Mouse (Mus musculus): ENCODE data around the gene Mfsd5. TPM values are rescaled to one million over a fixed set of nuclear protein-coding genes. Genes with fewer than 3 reads are reported as not detected.

Mfsd5 gene
- total RNA-seq, 1 experiment from 2014 or later = 36.3 TPM

GRCm38 (mm10) chr15:102248131-102248811 is 31.0 kb upstream of the Mfsd5 start:
- DNase-seq = no peak

- no peak for DNase-seq
Measured at GRCm38 (mm10) chr15:102248812-102249191, 30.5 kb upstream of the Mfsd5 start.

- DNase-seq = no peak
Measured at GRCm38 (mm10) chr15:102249251-102249691, 30.0 kb upstream of the Mfsd5 start.

GRCm38 (mm10) chr15:102249967-102250366 is 29.3 kb upstream of the Mfsd5 start:
- DNase-seq = no peak

GRCm38 (mm10) chr15:102250521-102250920 is 28.7 kb upstream of the Mfsd5 start:
- DNase-seq = no peak

GRCm38 (mm10) chr15:102255547-102256255 is 23.6 kb upstream of the Mfsd5 start:
- no peak for DNase-seq

- DNase-seq = no peak
Measured at GRCm38 (mm10) chr15:102256431-102257201, 22.6 kb upstream of the Mfsd5 start.

GRCm38 (mm10) chr15:102257202-102258075 is 21.8 kb upstream of the Mfsd5 start, which contains the start of gene Rarg:
TSS of gene Rarg (minus strand) at chr15:102257517.
- DNase-seq = peak; percentile 63

- no peak for DNase-seq
Measured at GRCm38 (mm10) chr15:102258076-102258470, 21.2 kb upstream of the Mfsd5 start.

- no peak for DNase-seq
Measured at GRCm38 (mm10) chr15:102258581-102259253, 20.5 kb upstream of the Mfsd5 start.

GRCm38 (mm10) chr15:102262582-102262981 is 16.7 kb upstream of the Mfsd5 start:
- DNase-seq = no peak

GRCm38 (mm10) chr15:102263037-102263436 is 16.2 kb upstream of the Mfsd5 start:
- DNase-seq = no peak

GRCm38 (mm10) chr15:102265548-102265947 is 13.7 kb upstream of the Mfsd5 start:
- no peak for DNase-seq

- DNase-seq = no peak
Measured at GRCm38 (mm10) chr15:102270274-102270960, 8.8 kb upstream of the Mfsd5 start, which contains the start of gene Gm9918. TSS of gene Gm9918 (plus strand) at chr15:102270563.

GRCm38 (mm10) chr15:102271441-102271840 is 7.8 kb upstream of the Mfsd5 start:
- no peak for DNase-seq

GRCm38 (mm10) chr15:102273982-102274716 is 5.1 kb upstream of the Mfsd5 start:
- DNase-seq = no peak

GRCm38 (mm10) chr15:102278726-102279091 is 545 bp upstream of the Mfsd5 start:
- no peak for DNase-seq

GRCm38 (mm10) chr15:102279783-102280520 is 698 bp downstream of the Mfsd5 start:
- DNase-seq = no peak

GRCm38 (mm10) chr15:102280623-102281022 is 1.4 kb downstream of the Mfsd5 start:
- no peak for DNase-seq

Data from adrenal gland, postnatal 25 days (tissue).